Mouse (Mus musculus) lung, adult 2 months (tissue): ENCODE data around the gene Akt1.

Source experiments
- CTCF ChIP-seq: fragments of 200-500 bp; IDR thresholded peaks from 2 replicates; pipeline ENCODE4 v1.5.1; 2011; ENCODE audit warnings: mild to moderate bottlenecking, low read length, control low read depth; ENCODE audit not compliant: insufficient read depth
- POLR2A ChIP-seq: fragments of 200-500 bp; IDR thresholded peaks from 2 replicates; pipeline ENCODE4 v1.6.1; 2011; ENCODE audit warnings: low read depth, mild to moderate bottlenecking, control low read depth, low read length, borderline replicate concordance; ENCODE audit errors: extremely low read depth

DNA sequence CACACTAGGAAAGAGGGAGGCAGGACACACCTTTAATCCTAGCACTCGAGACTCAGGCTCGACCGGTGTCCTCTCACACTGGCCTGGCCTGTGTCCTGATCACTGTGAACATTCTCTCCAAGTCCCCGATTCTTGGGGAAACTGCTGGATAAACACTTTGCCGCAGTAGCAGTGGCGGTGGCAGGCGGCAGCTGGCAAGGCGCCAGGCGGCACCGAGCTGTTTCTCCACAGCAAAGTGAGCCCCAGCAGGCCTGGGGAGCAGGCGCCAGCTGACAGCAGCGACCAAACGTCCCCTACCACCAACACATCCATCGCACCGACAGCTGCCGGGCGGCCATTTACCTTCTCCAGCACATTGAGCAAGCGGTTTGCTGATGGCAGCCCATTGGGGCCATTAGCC, 9.2 kb downstream of the Akt1 start:
- TF ChIP-seq POLR2A (no peak), CTCF (no peak)
